Mouse (Mus musculus): Measurements from ENCODE around the gene Pakap.

- TF ChIP-seq GATA1 (IDR thresholded peaks at IDR 0.05; ENCODE audit: low read length), result no peak
- no peak for TF ChIP-seq TAL1 (IDR thresholded peaks at IDR 0.05; ENCODE audit: low read length)
Measured at GRCm38 (mm10) chr4:57769007-57769406, 201.0 kb downstream of the Pakap start.

All from erythroblast, embryonic 14.5 days (primary cell).